Mouse (Mus musculus): Measurements from ENCODE around the gene Pacs1.

GRCm38 (mm10) chr19:5198553-5198952 lies 74.4 kb downstream of the Pacs1 start:
- no peak for TF ChIP-seq CTCF (IDR thresholded peaks at IDR 0.05; ENCODE audit: low read depth, low read length)
- TF ChIP-seq TAL1 (conservative IDR thresholded peaks at IDR 0.05; ENCODE audit: low read depth, low read length), result no peak
- no peak for TF ChIP-seq GATA1 (IDR thresholded peaks at IDR 0.05; ENCODE audit: borderline replicate concordance, low read length)
- no peak for TF ChIP-seq POLR2AphosphoS5 (IDR thresholded peaks at IDR 0.05; ENCODE audit: insufficient replicate concordance, low read depth, low read length)

Data from G1E (cell line).